Mouse (Mus musculus) stomach, embryonic 14.5 days (tissue): ENCODE results near the gene T. TPM values are rescaled to one million over a fixed set of nuclear protein-coding genes. Genes with fewer than 3 reads are reported as not detected.

Source experiments
- ATAC-seq: fragments of 200-750 bp; cut with Nextera tagmentation; 2 replicates; pipeline ENCODE4 v1.8.0; 2017; ENCODE audit warnings: low read depth, moderate TSS enrichment; ENCODE audit not compliant: insufficient number of reproducible peaks, insufficient read depth, low FRiP score
- H3K27ac ChIP-seq: fragments of 300-500 bp; sonication (generic); 2 replicates; pipeline ENCODE4 v1.5.1; 2014; ENCODE audit warnings: mild to moderate bottlenecking, low read length, moderate library complexity, mixed read lengths
- H3K27me3 ChIP-seq: fragments of 300-500 bp; sonication (generic); 2 replicates; pipeline ENCODE4 v1.6.1; 2014; ENCODE audit warnings: low read length, control low read depth, mixed read lengths; ENCODE audit not compliant: control insufficient read depth, insufficient read depth
- H3K36me3 ChIP-seq: fragments of 300-500 bp; sonication (generic); 2 replicates; pipeline ENCODE4 v1.6.1; 2014; ENCODE audit warnings: mild to moderate bottlenecking, control low read depth, low read length, moderate library complexity, mixed read lengths; ENCODE audit not compliant: control insufficient read depth, insufficient read depth
- H3K4me1 ChIP-seq: fragments of 300-500 bp; sonication (generic); 2 replicates; pipeline ENCODE4 v1.6.1; 2014; ENCODE audit warnings: low read length, control low read depth, mixed read lengths; ENCODE audit not compliant: control insufficient read depth, insufficient read depth
- H3K4me2 ChIP-seq: fragments of 300-500 bp; sonication (generic); replicated peaks from 2 replicates; pipeline ENCODE4 v1.6.1; 2014; ENCODE audit warnings: low read depth, low read length, control low read depth
- H3K4me3 ChIP-seq: fragments of 300-500 bp; sonication (generic); 2 replicates; pipeline ENCODE4 v1.5.1; 2014; ENCODE audit warnings: low read depth, low read length, control low read depth
- H3K9ac ChIP-seq: fragments of 300-500 bp; sonication (generic); replicated peaks from 2 replicates; pipeline ENCODE4 v1.6.1; 2014; ENCODE audit warnings: low read depth, mild to moderate bottlenecking, control low read depth, low read length, moderate library complexity, mixed read lengths
- H3K9me3 ChIP-seq: fragments of 300-500 bp; sonication (generic); 2 replicates; pipeline ENCODE4 v1.6.1; 2016; ENCODE audit warnings: low read depth, low read length, control low read depth; ENCODE audit not compliant: control insufficient read depth
- WGBS: fragments of 180-500 bp; shearing (Covaris S2); extraction: QIAGEN DNeasy Blood & Tissue Kit; methylation state at CpG from one replicate; pipeline ENCODE4 v1.1.7; 2014; 5-methylcytosine and 5-hydroxymethylcytosine counted together
- polyA plus RNA-seq: library from polyadenylated mRNA; unstranded; fragments of >200 nt; fragmentation: Nextera tagmentation; extraction: Ambion mirVana; gene quantifications from 2 replicates; pipeline ENCODE4 v1.2.1, GENCODE M21; 2014

T gene
- polyA plus RNA-seq, 1 experiment from 2014 or later, result 0.87 TPM

DNA sequence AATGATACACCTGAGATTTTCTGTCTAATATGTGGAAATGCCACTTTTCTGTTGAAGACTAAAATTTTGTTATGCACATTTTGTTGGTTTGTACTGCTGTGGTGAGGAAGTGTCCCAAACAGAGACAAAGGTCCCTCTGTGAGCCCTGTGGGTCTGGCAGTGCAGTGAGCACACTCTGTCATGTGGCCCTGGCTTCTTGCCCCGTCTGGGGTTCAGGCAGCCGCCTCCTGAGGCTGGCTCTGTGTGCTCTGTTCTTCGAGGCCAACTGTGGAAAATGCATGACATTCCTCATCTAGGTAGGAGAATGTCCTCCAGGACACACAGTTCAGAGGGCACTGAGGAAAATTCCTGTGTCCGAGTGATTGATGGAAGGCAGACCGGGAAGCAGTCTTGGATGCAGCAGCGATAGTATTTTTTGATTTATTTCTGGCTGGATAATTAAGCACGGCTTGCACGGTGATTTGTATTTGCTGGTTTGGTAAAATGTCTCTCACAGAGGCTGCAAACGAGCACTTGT is 13.5 kb downstream of the T start:
- Histone ChIP-seq H3K4me3 (no peak overlapping the region), H3K9me3 (no peaks in the 10 kb centered on the region), H3K4me1 (no peaks in the 10 kb centered on the region), H3K9ac (no peak overlapping the region), H3K4me2 (no peak overlapping the region), H3K27me3 (no peaks in the 10 kb centered on the region), H3K36me3 (no peaks in the 10 kb centered on the region), H3K27ac (no peak overlapping the region)
- 12% methylated on average over 9 of the region's 9 CpGs for WGBS
- ATAC-seq, result no peak

DNA sequence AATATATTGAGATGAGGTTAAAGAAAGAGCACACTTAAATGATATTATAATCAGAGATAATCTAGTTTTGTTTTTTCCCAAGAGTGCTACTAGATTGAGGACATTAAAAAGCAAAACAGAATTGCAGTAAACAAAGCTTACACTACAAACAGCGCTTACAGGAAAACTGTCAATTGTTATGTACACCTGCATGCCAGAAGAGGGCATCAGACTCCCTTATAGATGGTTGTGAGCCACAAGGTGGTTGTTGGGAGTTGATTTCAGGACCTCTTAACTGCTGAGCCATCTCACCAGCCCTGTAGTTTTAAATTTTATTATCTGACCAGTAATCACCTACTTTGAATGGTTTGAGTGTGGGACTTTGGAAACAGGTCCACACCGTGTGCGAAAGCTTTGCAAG is 14.1 kb downstream of the T start:
- H3K4me1 ChIP-seq, result no peaks in the 10 kb centered on the region
- no peak overlapping the region for H3K9ac ChIP-seq
- no peaks in the 10 kb centered on the region for H3K36me3 ChIP-seq
- 73% methylated on average over 3 of the region's 3 CpGs for WGBS
- ATAC-seq, result no peak
- no peak overlapping the region for H3K4me3 ChIP-seq
- no peak overlapping the region for H3K4me2 ChIP-seq
- H3K9me3 ChIP-seq, result no peaks in the 10 kb centered on the region
- no peaks in the 10 kb centered on the region for H3K27me3 ChIP-seq
- H3K27ac ChIP-seq, result no peak overlapping the region

DNA sequence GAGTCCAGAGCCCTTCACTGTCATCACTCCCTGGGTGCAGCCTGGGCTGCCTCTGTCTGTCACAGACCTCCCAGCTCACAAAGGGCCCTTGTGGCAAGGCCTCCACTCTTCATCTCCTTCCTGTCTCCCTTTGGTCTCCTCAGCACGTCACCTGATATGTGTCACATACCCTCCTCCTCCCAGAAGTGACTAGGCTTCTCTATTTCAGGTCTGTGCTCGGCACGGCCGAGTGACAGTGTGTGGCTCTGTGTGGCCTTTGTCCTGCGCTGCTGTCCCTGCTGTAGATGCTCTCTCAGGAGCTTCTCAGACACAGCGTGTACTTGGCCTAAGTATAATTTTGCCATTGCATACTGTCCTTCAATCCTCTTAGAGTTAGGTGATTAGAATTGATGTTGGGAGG is 21.0 kb downstream of the T start:
- no peak overlapping the region for H3K27ac ChIP-seq
- H3K4me3 ChIP-seq, result no peak overlapping the region
- no peaks in the 10 kb centered on the region for H3K4me1 ChIP-seq
- H3K4me2 ChIP-seq, result no peak overlapping the region
- no peak for ATAC-seq
- no peaks in the 10 kb centered on the region for H3K36me3 ChIP-seq
- no peaks in the 10 kb centered on the region for H3K27me3 ChIP-seq
- no peaks in the 10 kb centered on the region for H3K9me3 ChIP-seq
- no peak overlapping the region for H3K9ac ChIP-seq
- 57% methylated on average over 6 of the region's 6 CpGs for WGBS

DNA sequence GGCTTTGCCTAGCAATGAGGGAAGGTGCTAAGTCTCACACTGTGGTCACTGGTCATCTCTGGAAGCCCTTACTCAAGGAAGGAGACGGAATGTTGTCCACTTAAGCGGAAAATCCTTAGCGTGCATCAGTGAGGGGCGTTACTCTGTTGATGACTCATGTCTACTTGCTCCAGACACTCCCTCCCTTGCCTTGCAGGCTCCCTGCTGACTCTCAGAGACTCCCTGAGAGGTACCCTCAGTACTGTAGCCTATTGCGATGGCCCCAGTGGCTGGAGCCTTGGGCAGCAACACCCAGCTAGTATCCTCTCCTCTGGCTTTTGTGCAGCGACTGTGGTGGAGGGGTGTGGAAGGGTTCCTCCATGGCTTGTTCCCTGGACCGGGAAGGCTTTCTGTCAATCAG is 21.4 kb downstream of the T start:
- ATAC-seq, result no peak
- Histone ChIP-seq H3K27ac (no peak overlapping the region), H3K9me3 (no peaks in the 10 kb centered on the region), H3K36me3 (no peaks in the 10 kb centered on the region), H3K9ac (no peak overlapping the region), H3K27me3 (no peaks in the 10 kb centered on the region), H3K4me3 (no peak overlapping the region), H3K4me2 (no peak overlapping the region), H3K4me1 (no peaks in the 10 kb centered on the region)
- WGBS, result 71% methylated on average over 7 of the region's 7 CpGs

DNA sequence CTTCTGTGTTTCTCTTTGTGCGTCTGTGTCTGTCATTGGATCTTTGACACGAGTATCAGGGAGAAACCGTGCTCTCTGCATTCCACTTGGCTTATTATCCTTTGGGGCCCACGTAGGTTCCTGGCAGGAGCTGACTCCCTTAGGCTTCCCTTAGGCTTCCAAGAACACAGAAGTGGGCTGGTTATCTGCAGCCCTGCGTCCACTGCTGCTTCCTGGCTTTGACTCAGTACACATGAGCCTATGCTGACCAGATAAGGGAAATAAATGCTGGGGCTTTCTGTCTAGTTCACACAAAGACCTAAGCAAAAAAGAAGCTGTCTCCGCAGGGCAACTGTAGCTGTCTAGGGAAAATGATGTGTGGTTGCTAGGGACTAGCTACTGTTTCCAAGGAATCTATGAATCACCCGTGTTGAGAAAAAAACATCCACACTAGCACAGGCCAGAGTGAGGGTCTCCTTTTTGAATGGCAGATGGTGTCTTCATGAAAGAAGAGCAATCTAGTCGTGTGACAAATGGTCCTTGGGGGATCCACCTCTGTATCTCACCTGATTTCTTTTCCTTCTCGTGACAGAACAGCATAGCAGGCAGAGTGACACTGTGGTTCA is 22.7 kb downstream of the T start:
- H3K36me3 ChIP-seq, result no peaks in the 10 kb centered on the region
- WGBS, result 47% methylated on average over 9 of the region's 9 CpGs
- no peak overlapping the region for H3K4me3 ChIP-seq
- H3K9ac ChIP-seq, result no peak overlapping the region
- no peaks in the 10 kb centered on the region for H3K9me3 ChIP-seq
- no peak for ATAC-seq
- H3K27me3 ChIP-seq, result no peaks in the 10 kb centered on the region
- H3K4me2 ChIP-seq, result no peak overlapping the region
- H3K4me1 ChIP-seq, result no peaks in the 10 kb centered on the region
- H3K27ac ChIP-seq, result no peak overlapping the region

DNA sequence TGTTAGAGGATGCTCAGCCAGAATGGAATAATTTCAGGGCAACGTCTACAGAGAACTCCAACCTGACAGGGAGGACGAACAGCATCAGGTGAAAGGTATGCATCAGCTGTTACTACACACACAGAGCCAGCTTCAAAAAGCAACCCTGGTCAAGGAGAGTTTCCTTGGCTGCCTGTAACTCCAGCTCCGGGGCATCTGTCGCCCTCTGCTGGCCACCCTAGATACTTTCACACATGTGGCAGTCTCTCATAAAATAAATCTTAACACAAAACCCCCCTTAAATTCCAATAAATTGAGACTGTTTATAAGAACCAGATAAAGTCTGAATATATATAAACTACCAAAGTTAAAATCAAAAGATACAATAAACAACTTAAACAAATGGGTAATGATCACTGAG is 27.3 kb downstream of the T start:
- no peak for ATAC-seq
- Histone ChIP-seq H3K4me2 (no peak overlapping the region), H3K27me3 (no peaks in the 10 kb centered on the region), H3K36me3 (no peaks in the 10 kb centered on the region), H3K27ac (no peak overlapping the region), H3K4me3 (no peak overlapping the region), H3K4me1 (no peaks in the 10 kb centered on the region), H3K9me3 (no peaks in the 10 kb centered on the region), H3K9ac (no peak overlapping the region)
- WGBS, result 6% methylated on average over 4 of the region's 4 CpGs

DNA sequence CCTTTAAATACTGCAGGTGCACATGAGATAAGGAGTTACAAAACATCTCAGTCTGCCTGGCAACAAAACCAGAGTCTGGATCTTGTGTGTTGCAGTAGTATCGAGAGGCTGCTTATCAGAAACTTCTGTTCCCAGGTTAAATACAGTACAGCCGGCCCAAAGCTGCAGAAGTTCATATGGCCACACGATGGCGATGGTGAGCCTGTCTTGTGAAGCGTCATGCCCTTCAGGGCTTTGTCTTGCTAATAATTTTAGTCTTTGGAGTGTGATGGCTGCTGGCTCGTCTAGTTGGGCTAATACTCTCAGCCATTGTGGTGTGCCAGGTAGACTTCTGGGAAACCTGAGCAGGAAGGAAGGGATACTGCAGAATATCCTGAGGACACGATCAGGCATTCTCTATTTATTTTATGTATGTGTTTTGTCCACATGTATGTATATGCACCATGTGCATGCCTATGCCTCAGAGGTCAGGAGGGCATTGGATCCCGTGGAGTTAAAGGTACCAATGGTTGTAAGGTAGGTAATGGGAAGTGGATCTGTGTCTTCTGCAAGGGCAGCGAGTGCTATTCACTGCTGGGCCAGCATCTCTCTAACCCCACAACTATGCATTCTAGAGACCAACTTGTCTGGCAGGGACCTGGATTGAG is 29.4 kb downstream of the T start:
- ATAC-seq, result peak; percentile 37; the same call in 1 of the 2 replicates
- Histone ChIP-seq H3K4me1 (no peaks in the 10 kb centered on the region), H3K9me3 (no peaks in the 10 kb centered on the region), H3K4me3 (no peak overlapping the region), H3K27me3 (no peaks in the 10 kb centered on the region), H3K36me3 (no peaks in the 10 kb centered on the region), H3K4me2 (no peak overlapping the region), H3K9ac (no peak overlapping the region), H3K27ac (no peak overlapping the region)
- 23% methylated on average over 9 of the region's 9 CpGs for WGBS

DNA sequence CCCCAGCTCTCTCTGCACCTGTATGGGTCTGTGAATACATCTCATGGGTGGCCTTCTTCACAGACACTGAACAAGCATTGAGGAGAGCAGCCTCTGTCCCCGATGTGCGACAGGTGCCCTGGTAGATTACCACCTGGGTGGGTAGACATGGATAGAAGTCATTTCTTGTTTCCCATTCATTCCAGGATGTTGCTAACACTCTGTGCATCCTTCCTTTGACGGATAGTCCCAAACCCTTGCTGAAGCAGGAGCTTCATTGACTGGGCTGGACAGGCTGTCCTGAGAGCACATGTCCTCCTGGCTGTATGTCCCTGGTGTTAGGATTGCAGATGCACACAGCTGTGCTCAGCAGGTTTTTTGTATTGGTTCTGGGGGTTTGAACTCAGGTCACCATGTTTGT is 33.5 kb downstream of the T start:
- H3K27ac ChIP-seq, result no peak overlapping the region
- no peaks in the 10 kb centered on the region for H3K9me3 ChIP-seq
- no peak for ATAC-seq
- H3K4me2 ChIP-seq, result no peak overlapping the region
- no peak overlapping the region for H3K4me3 ChIP-seq
- H3K9ac ChIP-seq, result no peak overlapping the region
- 89% methylated on average over 3 of the region's 3 CpGs for WGBS
- H3K4me1 ChIP-seq, result no peaks in the 10 kb centered on the region
- no peaks in the 10 kb centered on the region for H3K27me3 ChIP-seq
- no peaks in the 10 kb centered on the region for H3K36me3 ChIP-seq
